Mouse (Mus musculus) E14TG2a.4 (cell line): ENCODE results near the gene Wdr43.

Experiments used
- CTCF ChIP-seq: conservative IDR thresholded peaks from 2 replicates; pipeline ENCODE4 v1.5.1; 2014; ENCODE audit warnings: low read length
- NANOG ChIP-seq: IDR thresholded peaks from 2 replicates; pipeline ENCODE4 v1.6.1; 2014; ENCODE audit warnings: borderline replicate concordance, low read length, mixed read lengths
- POU5F1 ChIP-seq: IDR thresholded peaks from 2 replicates; pipeline ENCODE4 v1.6.1; 2014; ENCODE audit warnings: low read length, borderline replicate concordance

- TF ChIP-seq CTCF (no peak), POU5F1 (no peak), NANOG (no peak)
These were observed 1.3 kb downstream of the Wdr43 start for GRCm38 (mm10) chr17:71617033-71617362.
